Mouse (Mus musculus): ENCODE results near the gene Gm6685. TPM values are rescaled to one million over a fixed set of nuclear protein-coding genes. Genes with fewer than 3 reads are reported as not detected.
"Not testable (repeated sequence)": the region's sequence is repeated elsewhere in the genome, so short reads cannot be mapped to it uniquely, and the experiment has no call there.

The Gm6685 gene
- not detected in 2 replicates for polyA plus RNA-seq (2015; fragmentation: Nextera tagmentation; extraction: Ambion mirVana)

DNA sequence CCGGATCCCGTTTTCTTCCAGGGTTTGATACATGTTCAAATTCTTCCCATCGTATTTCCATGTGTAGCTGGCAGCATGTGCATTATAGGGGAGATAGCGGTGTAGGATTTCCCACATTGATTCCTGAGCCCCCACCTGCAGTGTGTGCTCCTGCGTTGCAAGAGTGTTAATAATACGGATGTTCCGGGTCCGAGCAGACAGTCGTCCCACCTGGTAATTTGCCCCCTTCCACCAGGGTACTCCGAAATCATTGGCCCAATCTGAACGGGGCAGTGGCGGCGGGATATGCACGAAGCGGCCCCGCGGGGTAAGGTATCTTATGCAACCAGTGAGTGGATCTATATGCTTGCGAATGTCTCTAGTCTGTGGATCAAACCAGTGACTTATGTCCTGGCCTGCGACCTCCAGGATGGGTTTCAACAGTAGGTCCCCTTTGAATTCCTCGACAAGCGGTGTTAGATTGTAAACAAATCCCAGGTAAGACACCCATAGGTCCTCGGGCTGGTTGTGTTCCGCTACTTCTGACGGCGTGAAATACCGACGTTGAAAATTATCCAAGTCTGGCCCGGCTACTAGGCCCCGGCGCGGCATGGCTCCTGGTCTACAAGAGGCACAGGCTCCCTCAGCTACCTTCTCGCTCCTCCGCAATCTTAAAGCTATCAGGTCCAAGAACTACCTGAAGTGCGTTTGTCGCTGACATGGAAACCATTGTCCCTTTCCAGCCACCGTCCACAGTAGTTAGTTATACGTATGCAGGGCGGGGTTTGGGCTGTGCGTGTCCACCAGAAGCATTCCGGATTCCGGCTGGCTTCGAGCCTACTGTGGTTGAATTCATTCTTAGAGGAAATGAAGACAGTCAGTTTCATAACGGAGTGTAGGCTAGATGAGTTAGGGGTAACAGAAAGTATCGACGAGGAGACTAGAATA is at the start of gene Gm6685:
Gene Gm6685, minus strand, starts transcription at position 644 of the 927 bp plus-strand sequence.
- WGBS (ENCODE audit: insufficient replicate concordance): 80% methylated on average over 40 of the region's 45 CpGs
- not testable (repeated sequence) for H3K27me3 ChIP-seq (ENCODE audit: control insufficient read depth, insufficient read depth, low read depth, low read length); H3K4me2 ChIP-seq (ENCODE audit: low read depth, low read length); ATAC-seq (ENCODE audit: low read depth); H3K9ac ChIP-seq (ENCODE audit: low read depth, low read length); H3K4me3 ChIP-seq (ENCODE audit: low read depth, low read length); H3K36me3 ChIP-seq (ENCODE audit: control insufficient read depth, insufficient read depth); H3K27ac ChIP-seq (ENCODE audit: low read length); H3K9me3 ChIP-seq (replicated peaks; ENCODE audit: control insufficient read depth, low read length); H3K4me1 ChIP-seq (ENCODE audit: control insufficient read depth, low read depth, low read length)

DNA sequence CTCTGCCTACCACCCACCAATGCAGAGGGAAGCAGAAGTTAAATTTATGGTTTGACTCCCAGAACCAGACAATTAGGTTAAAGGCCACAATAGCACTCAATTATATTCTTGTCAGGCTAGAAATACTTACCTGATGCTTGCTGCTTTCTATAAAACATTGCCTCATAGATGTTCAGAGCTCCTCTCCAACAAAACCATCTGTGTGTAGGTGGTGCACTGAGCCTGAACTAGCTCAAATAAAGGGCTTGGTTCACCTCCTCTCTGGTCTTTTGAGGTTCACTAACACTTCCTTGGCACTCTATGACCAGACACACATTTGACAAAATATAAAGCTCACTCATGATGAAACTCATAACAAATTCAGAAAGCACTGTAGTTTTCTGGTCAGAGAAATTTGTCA is 36.2 kb upstream of the Gm6685 start:
- Histone ChIP-seq H3K4me2 (ENCODE audit: low read depth, low read length) (no peak overlapping the region), H3K9ac (ENCODE audit: low read depth, low read length) (no peak overlapping the region), H3K4me1 (ENCODE audit: control insufficient read depth, low read depth, low read length) (no peaks in the 10 kb centered on the region), H3K36me3 (ENCODE audit: control insufficient read depth, insufficient read depth) (no peaks in the 10 kb centered on the region), H3K9me3 (replicated peaks; ENCODE audit: control insufficient read depth, low read length) (no peaks in the 10 kb centered on the region), H3K4me3 (ENCODE audit: low read depth, low read length) (no peak overlapping the region), H3K27me3 (ENCODE audit: control insufficient read depth, insufficient read depth, low read depth, low read length) (no peaks in the 10 kb centered on the region), H3K27ac (ENCODE audit: low read length) (no peak overlapping the region)
- ATAC-seq (ENCODE audit: low read depth): no peak

DNA sequence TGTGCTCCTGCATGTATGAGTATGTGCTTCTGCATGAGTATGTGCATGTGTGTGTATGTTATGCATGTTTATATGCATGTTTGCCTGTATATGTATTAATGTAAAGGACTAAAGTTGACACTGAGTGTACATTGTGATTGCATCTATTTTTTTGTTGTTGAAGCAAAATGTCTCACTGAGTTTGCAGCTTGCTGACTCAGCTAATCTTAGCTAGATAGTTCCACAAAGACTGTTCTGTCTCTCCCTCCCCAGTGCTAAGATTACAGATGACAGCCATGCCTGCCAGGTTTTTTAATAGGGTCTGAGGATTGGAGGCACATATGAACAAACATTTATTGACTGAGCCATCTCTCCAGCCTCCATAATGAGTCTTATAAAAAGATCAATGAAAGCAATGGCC is 35.0 kb upstream of the Gm6685 start:
- H3K9me3 ChIP-seq (replicated peaks; ENCODE audit: control insufficient read depth, low read length): no peaks in the 10 kb centered on the region
- H3K4me2 ChIP-seq (ENCODE audit: low read depth, low read length): no peak overlapping the region
- H3K27ac ChIP-seq (ENCODE audit: low read length): no peak overlapping the region
- H3K4me1 ChIP-seq (ENCODE audit: control insufficient read depth, low read depth, low read length): no peaks in the 10 kb centered on the region
- ATAC-seq (ENCODE audit: low read depth): no peak
- no peaks in the 10 kb centered on the region for H3K27me3 ChIP-seq (ENCODE audit: control insufficient read depth, insufficient read depth, low read depth, low read length)
- no peak overlapping the region for H3K4me3 ChIP-seq (ENCODE audit: low read depth, low read length)
- H3K9ac ChIP-seq (ENCODE audit: low read depth, low read length): no peak overlapping the region
- H3K36me3 ChIP-seq (ENCODE audit: control insufficient read depth, insufficient read depth): no peaks in the 10 kb centered on the region

DNA sequence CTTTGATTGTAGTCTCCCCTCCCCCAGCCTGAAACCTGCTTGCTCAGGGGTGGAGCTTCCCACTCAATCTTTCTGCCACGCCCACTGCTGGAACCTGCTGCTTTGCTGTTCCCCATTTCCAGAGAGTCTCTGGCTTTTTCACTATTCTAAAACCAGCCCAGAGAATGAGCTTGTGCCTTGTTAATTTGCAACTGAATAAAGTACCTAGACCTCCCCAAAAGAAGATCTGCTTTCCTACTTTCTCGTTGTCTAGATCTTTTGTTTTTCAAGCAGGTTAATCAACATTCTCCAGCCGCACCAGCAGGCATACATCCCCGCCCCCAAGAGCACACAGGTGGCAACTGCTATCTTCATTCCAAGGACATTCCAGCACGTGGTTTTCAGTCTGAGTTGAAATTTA is 31.7 kb upstream of the Gm6685 start:
- not testable (repeated sequence) for H3K27ac ChIP-seq (ENCODE audit: low read length); H3K4me2 ChIP-seq (ENCODE audit: low read depth, low read length); H3K4me3 ChIP-seq (ENCODE audit: low read depth, low read length); H3K4me1 ChIP-seq (ENCODE audit: control insufficient read depth, low read depth, low read length); H3K27me3 ChIP-seq (ENCODE audit: control insufficient read depth, insufficient read depth, low read depth, low read length); H3K9me3 ChIP-seq (replicated peaks; ENCODE audit: control insufficient read depth, low read length); H3K36me3 ChIP-seq (ENCODE audit: control insufficient read depth, insufficient read depth); H3K9ac ChIP-seq (ENCODE audit: low read depth, low read length); ATAC-seq (ENCODE audit: low read depth)
- 46% methylated on average over 5 of the region's 5 CpGs for WGBS (ENCODE audit: insufficient replicate concordance)

DNA sequence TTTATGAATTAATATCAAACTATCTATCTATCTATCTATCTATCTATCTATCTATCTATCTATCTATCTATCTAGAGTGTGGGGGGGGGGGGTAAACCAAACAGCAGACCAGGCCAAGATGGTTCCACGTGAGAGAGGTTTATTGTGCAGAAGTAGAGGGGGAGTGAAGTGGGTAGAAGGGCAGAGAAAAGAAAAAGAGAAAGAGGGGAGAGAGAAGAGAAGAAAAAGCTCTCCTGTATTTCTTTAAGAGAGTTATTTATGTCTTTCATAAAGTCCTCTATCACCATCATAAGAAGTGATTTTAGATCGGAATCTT is 26.2 kb upstream of the Gm6685 start:
- WGBS (ENCODE audit: insufficient replicate concordance): 42% methylated on average over 2 of the region's 2 CpGs
- H3K4me2 ChIP-seq (ENCODE audit: low read depth, low read length): peak overlapping the region; percentile 57
- H3K4me3 ChIP-seq (ENCODE audit: low read depth, low read length): peak overlapping the region; percentile 27; the same call in 1 of the 2 replicates

DNA sequence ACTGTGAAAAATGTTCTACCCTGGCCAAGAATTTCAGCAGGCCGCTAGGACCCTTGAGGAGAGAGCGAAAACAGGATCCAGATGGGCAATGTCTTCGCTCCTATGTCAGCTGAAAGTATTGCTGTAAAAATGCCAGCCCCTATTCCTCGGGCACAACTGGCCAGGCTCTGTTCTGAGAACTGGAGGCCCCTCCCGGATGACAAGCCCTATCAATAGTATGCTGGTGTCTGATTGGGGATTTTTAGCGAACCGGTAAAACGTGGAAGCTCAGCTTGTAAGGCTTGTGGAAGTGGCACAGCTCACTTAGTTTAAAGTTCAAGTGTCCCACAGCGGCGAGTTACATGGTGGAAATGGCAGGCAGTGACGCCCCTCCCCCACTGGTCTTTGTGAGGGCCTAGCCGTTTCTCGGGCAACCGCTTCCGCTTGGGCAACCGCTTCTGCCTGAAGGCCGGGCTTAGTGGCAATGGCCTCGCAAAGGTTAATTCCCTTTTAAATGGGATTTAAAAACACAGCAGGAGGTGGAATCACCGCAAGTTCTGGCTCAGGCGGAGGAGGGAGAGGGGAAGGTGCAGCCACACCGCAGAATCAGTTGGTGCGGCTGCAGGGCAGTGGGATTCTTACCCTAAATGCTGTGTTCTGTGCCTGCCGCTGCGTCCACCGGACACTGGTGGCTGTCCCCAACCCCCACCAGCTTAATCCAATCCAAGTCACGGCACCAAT is 25.7 kb upstream of the Gm6685 start:
- ATAC-seq (ENCODE audit: low read depth): peak; percentile 82
- Histone ChIP-seq H3K9me3 (replicated peaks; ENCODE audit: control insufficient read depth, low read length) (no peaks in the 10 kb centered on the region), H3K9ac (ENCODE audit: low read depth, low read length) (no peak overlapping the region), H3K4me2 (ENCODE audit: low read depth, low read length) (peak overlapping the region; percentile 57), H3K4me3 (ENCODE audit: low read depth, low read length) (peak overlapping the region; percentile 27), H3K4me1 (ENCODE audit: control insufficient read depth, low read depth, low read length) (no peaks in the 10 kb centered on the region), H3K27me3 (ENCODE audit: control insufficient read depth, insufficient read depth, low read depth, low read length) (no peaks in the 10 kb centered on the region), H3K27ac (ENCODE audit: low read length) (no peak overlapping the region), H3K36me3 (ENCODE audit: control insufficient read depth, insufficient read depth) (no peaks in the 10 kb centered on the region)
- 14% methylated on average over 26 of the region's 26 CpGs for WGBS (ENCODE audit: insufficient replicate concordance)

More for the DNA sequence above, 26.2 kb upstream of the Gm6685 start:
- Histone ChIP-seq H3K4me1 (ENCODE audit: control insufficient read depth, low read depth, low read length) (no peaks in the 10 kb centered on the region), H3K27ac (ENCODE audit: low read length) (no peak overlapping the region), H3K9ac (ENCODE audit: low read depth, low read length) (no peak overlapping the region), H3K36me3 (ENCODE audit: control insufficient read depth, insufficient read depth) (no peaks in the 10 kb centered on the region), H3K27me3 (ENCODE audit: control insufficient read depth, insufficient read depth, low read depth, low read length) (no peaks in the 10 kb centered on the region), H3K9me3 (replicated peaks; ENCODE audit: control insufficient read depth, low read length) (no peaks in the 10 kb centered on the region)
- no peak for ATAC-seq (ENCODE audit: low read depth)

DNA sequence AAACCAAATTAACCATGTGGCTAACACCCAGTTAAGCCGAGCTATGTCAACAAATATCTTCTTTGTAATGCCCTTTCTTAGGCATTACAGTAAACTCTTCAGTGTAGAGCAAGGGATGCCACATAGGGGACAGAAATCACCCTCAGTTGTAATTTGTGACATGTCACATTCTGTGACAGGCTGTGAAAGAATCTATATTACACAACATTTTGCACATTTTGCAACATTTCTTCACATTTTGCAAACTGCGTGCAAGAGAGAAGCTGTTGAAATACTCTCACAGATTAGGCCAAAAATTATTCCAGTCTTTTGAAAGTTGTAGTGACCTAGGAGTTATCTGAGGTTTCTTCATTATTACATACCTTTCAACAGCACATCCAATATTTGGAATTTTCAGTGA is 3.8 kb upstream of the Gm6685 start:
- Histone ChIP-seq H3K9me3 (replicated peaks; ENCODE audit: control insufficient read depth, low read length) (no peaks in the 10 kb centered on the region), H3K4me2 (ENCODE audit: low read depth, low read length) (no peak overlapping the region), H3K27ac (ENCODE audit: low read length) (no peak overlapping the region), H3K4me3 (ENCODE audit: low read depth, low read length) (no peak overlapping the region), H3K9ac (ENCODE audit: low read depth, low read length) (no peak overlapping the region), H3K36me3 (ENCODE audit: control insufficient read depth, insufficient read depth) (no peaks in the 10 kb centered on the region), H3K4me1 (ENCODE audit: control insufficient read depth, low read depth, low read length) (no peaks in the 10 kb centered on the region), H3K27me3 (ENCODE audit: control insufficient read depth, insufficient read depth, low read depth, low read length) (no peaks in the 10 kb centered on the region)
- WGBS (ENCODE audit: insufficient replicate concordance): 53% methylated on average over 2 of the region's 2 CpGs
- ATAC-seq (ENCODE audit: low read depth): peak; percentile 39; the same call in 1 of the 2 replicates

DNA sequence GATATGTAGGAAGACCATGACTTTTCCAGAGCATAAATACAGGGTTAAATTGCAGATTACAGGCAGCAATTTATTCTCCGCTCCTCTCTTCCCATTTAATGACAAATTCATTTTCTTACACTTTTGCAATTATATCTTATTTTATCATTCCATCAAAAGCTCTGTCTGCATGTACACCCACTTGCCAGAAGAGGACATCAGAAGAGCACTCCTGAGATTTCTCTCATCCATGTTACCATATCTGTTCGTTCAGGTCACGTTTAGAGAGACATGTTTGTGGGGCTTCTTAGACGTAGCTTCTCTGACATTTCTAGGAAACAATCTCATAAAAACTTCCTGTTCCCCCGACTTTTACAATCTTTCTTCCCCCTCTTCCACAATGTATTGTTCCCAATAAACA is 2.2 kb upstream of the Gm6685 start:
- 52% methylated on average over 5 of the region's 5 CpGs for WGBS (ENCODE audit: insufficient replicate concordance)
- no peak for ATAC-seq (ENCODE audit: low read depth)
- H3K9me3 ChIP-seq (replicated peaks; ENCODE audit: control insufficient read depth, low read length): no peaks in the 10 kb centered on the region
- H3K4me2 ChIP-seq (ENCODE audit: low read depth, low read length): no peak overlapping the region
- no peak overlapping the region for H3K4me3 ChIP-seq (ENCODE audit: low read depth, low read length)
- no peaks in the 10 kb centered on the region for H3K36me3 ChIP-seq (ENCODE audit: control insufficient read depth, insufficient read depth)
- H3K27ac ChIP-seq (ENCODE audit: low read length): no peak overlapping the region
- no peaks in the 10 kb centered on the region for H3K4me1 ChIP-seq (ENCODE audit: control insufficient read depth, low read depth, low read length)
- H3K27me3 ChIP-seq (ENCODE audit: control insufficient read depth, insufficient read depth, low read depth, low read length): no peaks in the 10 kb centered on the region
- H3K9ac ChIP-seq (ENCODE audit: low read depth, low read length): no peak overlapping the region

DNA sequence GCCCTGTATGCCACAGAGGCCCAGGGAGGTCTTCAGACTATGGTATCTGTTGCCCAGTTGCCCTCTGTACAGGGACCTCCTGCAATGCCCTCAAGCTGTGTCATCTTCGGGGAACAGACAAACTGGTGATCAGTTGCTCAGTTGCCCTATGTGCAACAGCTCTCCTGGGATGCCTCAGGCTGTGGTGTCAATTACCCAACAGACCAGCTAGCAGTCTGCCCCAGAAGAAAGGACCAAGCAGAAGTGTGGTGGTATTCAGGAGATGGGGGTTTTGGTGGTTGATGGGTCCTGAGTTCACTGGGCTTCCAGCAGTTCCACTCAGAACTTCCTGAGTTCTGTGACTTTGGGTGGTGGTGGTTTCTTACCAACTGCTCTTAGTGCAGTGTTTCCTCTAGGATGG is 11.8 kb downstream of the Gm6685 start:
- 54% methylated on average over 1 of the region's 1 CpGs for WGBS (ENCODE audit: insufficient replicate concordance)
- H3K36me3 ChIP-seq (ENCODE audit: control insufficient read depth, insufficient read depth): no peaks in the 10 kb centered on the region
- no peaks in the 10 kb centered on the region for H3K9me3 ChIP-seq (replicated peaks; ENCODE audit: control insufficient read depth, low read length)
- H3K9ac ChIP-seq (ENCODE audit: low read depth, low read length): no peak overlapping the region
- H3K27me3 ChIP-seq (ENCODE audit: control insufficient read depth, insufficient read depth, low read depth, low read length): no peaks in the 10 kb centered on the region
- no peaks in the 10 kb centered on the region for H3K4me1 ChIP-seq (ENCODE audit: control insufficient read depth, low read depth, low read length)
- ATAC-seq (ENCODE audit: low read depth): no peak
- no peak overlapping the region for H3K4me2 ChIP-seq (ENCODE audit: low read depth, low read length)
- H3K4me3 ChIP-seq (ENCODE audit: low read depth, low read length): no peak overlapping the region
- H3K27ac ChIP-seq (ENCODE audit: low read length): no peak overlapping the region
